Mouse (Mus musculus) adrenal gland, adult 8-10 months (tissue): ENCODE data around the gene Fbxw5. TPM values are rescaled to one million over a fixed set of nuclear protein-coding genes. Genes with fewer than 3 reads are reported as not detected.

ENCODE experiments used
- DNase-seq: peaks from one replicate; pipeline ENCODE4 v3.0.0; 2022
- total RNA-seq, 4 experiments: library from RNA; stranded (reverse); gene quantifications; 2 replicates each; pipeline ENCODE4 v1.2.4; 2022

The Fbxw5 gene
- total RNA-seq, 4 experiments from 2014 or later = 82.5 to 114 (median 107) TPM

DNA sequence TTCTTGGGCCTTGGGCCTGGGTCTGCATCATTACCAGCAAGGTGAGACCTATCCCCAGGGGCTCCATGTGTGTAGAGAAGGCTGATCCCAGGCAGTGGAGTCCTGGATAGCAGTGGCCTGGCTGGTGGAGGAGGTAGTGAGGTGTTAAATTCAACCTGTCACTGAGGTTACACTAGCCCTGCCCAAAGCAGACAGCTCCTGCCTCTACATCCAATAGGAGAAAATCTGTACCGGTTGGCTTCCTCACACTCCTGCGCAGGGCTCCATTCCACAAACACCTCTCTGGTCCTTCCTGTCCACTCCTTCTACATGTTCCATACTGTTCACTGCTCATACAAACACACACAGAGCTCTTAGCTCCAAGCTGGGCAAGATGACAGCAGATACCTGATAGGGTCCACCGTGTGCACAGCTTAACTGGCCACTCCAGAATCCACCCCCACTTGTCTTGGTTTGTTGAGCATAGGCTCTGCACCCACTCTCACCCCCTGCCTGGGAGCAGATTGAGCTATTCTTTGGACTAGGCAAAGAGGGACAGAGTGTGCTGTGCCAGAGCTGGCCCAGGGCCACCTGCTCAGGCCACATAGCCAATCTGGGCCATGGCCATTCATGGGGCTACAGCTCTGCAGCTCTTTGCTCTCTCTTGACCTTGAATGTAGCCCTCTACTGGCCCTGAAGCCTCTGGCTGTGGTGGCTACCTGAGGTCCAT, 22.4 kb upstream of the Fbxw5 start:
- DNase-seq = peak; percentile 72

- no peak for DNase-seq
Observed at GRCm38 (mm10) chr2:25479551-25480311, 20.8 kb upstream of the Fbxw5 start.

DNA sequence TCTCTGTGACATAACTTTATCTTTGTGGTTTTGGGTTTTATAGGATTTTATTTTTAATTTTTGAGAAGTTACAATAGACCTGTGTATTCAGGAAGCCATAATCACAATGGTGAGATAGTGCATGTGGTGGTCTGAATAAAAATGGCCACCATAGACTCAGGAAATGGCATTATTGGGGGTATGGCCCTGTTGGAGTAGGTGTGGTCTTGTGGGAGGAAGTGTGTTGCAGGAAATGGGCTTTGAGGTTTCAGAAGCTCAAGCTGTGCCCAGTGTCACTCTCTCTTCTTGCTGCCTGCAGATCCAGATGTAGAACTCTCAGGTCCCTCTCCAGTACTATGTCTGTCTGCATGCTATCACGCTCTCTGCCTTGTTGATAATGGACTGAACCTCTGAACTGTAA, 20.0 kb upstream of the Fbxw5 start:
- DNase-seq = no peak

- no peak for DNase-seq
Observed at GRCm38 (mm10) chr2:25482969-25483368, 17.6 kb upstream of the Fbxw5 start.

GRCm38 (mm10) chr2:25484901-25485647, 15.5 kb upstream of the Fbxw5 start:
- DNase-seq = no peak

- DNase-seq = no peak
Observed at GRCm38 (mm10) chr2:25487965-25488670, 12.4 kb upstream of the Fbxw5 start.

GRCm38 (mm10) chr2:25488671-25489068, 11.9 kb upstream of the Fbxw5 start:
- no peak for DNase-seq

DNA sequence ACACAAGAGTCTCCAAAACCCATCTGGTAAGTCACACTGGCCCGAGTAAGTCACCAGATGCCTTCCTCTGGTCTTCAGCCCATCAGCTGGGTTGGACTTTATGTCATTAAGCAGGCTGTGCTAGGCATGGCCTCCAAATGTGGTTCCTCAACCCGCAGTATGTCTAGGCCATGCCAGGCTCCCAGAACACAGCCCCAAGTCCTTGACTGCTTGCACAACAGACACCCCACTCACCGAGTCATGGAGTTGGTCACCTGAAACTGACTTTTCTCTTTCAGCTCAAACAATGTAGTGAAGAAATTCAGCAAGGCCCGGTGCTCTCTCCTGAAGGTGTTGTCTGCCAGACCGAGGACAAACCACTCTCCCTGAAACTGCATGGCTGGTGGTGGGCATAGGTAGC, 7.6 kb upstream of the Fbxw5 start:
- DNase-seq = no peak

DNA sequence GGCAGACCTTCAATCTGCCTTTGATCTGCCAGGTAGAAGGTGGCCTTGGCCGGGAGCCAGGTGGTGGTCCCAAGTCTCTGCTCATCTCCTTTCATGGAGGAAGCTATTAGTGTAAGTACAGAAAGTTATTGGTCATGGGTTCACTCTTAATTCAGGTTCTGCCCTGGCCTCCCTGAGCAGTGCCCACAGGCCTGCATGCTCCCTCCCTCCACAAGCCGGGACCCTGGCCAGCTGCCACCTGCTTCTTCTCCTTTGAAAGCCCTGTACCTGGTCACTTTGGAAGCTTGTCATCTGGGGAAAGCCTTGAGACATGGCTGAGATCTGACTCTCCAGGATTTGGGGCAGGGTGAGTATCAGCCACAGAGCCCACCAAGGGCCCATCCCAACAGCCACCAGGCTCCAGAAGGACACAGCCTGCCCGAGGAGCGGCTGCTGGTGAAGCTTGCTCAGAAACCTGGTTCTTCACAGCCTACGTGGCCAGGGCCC, 7.0 kb upstream of the Fbxw5 start, which contains the start of gene Lcn12:
Gene Lcn12 (minus strand): TSS at position 436 of the 486 bp plus-strand sequence.
- DNase-seq = no peak

DNA sequence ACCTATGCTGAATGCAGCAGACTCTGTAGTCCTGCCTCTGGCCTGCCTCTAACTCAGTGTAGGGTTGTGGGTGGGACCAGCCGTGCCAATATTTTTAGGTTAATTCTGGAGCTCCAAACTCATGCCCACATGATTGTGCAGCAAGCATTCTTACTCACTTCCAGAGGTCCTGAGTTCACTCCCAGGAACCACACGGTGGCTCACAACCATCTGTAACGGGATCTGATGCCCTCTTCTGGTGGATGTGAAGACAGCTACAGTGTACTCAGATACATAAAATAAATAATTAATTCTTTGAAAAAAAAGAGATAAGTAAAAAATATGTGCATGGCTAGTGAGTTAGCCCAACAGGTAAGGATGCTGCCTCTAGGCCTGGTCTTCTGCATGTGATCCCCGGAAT, 4.1 kb upstream of the Fbxw5 start:
- DNase-seq = no peak

DNA sequence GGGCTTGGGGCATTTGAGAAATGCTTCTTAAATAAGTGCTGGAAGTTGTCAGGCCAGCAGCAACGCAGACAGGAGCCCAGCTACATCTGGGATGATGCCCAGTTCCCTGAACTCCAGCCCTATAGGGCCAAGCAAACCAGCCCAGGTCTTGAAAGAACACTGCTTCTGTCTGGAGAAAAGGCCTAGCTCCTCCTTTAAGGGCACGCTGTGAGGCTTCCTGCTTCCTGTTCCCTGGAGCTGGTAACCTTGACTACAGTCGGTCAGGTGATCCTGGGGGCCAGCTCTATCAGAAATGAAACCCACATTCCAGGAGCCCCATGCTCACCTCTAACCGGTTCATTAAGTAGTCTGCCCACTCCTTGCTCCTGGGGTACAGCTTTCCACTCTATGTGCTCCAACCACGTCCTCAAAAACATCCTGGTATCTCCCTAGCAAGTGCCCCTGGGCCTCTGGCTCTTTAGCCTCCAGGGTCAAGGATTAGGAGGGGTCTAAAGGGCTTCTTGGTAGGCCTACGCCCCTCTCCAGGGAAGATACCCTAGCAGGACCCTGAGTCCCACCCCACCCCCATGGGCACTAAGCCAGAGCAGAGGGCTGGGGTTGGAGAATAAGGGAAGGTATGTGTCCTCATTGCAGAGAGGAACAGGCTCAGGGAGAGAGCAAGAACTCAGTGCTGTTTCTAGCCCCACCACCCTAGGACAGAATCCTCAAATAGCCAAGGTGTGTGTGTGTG, 2.5 kb upstream of the Fbxw5 start:
- no peak for DNase-seq

- no peak for DNase-seq
Observed at GRCm38 (mm10) chr2:25498622-25499478, 1.7 kb upstream of the Fbxw5 start.

- no peak for DNase-seq
Observed at GRCm38 (mm10) chr2:25500071-25500575, 427 bp upstream of the Fbxw5 start.

GRCm38 (mm10) chr2:25501593-25502486, 1.3 kb downstream of the Fbxw5 start, which contains the start of gene C8g:
C8g (minus strand) TSS chr2:25501719.
- DNase-seq = no peak

GRCm38 (mm10) chr2:25502726-25503125, 2.2 kb downstream of the Fbxw5 start:
- no peak for DNase-seq

DNA sequence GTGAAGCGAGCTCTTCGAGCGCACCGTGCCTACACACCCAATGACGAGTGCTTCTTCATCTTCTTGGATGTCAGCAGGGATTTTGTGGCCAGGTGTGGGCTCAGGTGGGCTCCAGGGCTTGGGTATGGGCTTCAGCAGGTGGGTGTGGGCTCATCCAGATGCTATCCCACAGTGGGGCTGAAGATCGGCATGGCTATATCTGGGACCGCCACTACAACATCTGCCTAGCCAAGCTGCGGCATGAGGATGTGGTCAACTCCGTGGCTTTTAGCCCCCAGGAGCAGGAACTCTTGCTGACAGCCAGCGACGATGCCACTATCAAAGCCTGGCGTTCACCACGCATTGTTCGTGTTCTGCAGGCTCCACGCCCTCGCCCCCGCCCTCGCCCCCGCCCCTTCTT, 4.0 kb downstream of the Fbxw5 start:
- DNase-seq = no peak

DNA sequence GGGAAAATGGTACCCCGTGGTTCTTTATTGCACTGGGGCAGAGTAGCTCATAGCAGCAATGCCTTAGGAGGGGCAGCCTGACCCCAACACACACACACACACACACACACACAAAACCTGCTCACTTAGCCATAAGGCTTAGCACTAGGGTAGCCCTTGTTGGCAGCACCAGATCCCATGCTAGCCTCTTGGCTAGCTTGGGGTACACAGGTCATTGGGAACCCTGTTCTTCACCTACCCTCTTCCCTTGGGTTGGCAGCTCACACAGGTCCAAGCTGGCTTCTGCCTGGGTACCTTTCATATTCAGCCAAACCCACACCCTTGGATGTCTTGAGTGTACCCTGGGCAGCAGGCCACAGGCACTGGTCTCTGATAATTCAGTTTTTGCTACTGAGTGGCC, 4.5 kb downstream of the Fbxw5 start:
- no peak for DNase-seq

DNA sequence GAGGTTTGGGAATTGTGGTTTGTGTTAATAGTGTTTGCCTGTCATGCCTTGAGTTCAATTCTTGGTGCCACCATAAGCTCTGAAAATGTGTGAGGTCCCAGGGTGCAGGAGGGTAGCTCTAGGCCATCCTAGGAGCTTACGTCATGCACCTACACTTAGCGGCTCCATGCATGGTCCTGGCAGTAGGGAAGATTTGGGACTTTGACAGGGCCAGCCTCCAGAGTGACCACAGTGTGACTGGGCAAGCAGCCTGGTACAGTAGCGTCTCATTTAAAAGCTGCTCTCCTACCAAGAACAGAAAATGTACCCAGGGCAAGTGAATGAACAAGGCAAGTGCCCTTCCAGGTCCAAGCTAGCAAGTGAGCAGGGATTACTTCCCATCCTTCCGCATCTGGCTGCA, 5.3 kb downstream of the Fbxw5 start:
- no peak for DNase-seq

- DNase-seq = no peak
Observed at GRCm38 (mm10) chr2:25506964-25507363, 6.4 kb downstream of the Fbxw5 start.
